Mouse (Mus musculus) liver, adult 2 months (tissue): ENCODE results near the gene Ptf1a.

Source experiments
- CTCF ChIP-seq: fragments of 200-500 bp; IDR thresholded peaks from 2 replicates; pipeline ENCODE4 v1.5.1; 2011; ENCODE audit warnings: low read depth, low read length, control low read depth
- POLR2A ChIP-seq: fragments of 200-500 bp; IDR thresholded peaks from 2 replicates; pipeline ENCODE4 v1.6.1; 2011; ENCODE audit warnings: low read length, control low read depth; ENCODE audit not compliant: insufficient read depth; ENCODE audit errors: extremely low read depth

DNA sequence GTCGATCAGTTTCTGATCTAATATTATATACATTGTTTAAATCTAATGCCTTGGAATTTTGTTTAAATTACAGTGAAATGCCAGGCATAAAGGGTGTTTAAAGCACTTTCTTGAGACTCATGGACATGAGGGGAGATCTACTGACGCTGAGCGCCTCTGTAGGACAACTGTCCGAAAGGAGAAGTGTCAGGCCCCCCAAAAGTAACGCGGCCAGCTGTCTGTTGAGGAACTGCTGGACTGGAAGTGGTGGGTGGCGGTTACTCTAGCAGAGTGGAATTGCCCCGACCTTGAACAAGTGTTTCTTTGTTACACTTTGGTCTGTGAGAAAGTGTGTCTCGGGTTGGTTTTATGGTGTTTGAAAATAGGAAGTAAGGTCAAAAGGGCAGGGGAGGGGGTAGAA is 1.1 kb upstream of the Ptf1a start:
- TF ChIP-seq POLR2A (no peak), CTCF (no peak)
